Mouse (Mus musculus) embryonic stem cell, embryonic (primary cell): ENCODE data around the gene Rmnd5b.

ENCODE experiments used
- CTCF ChIA-PET, 4 experiments: fragments of 300-600 bp in 2 of 4; fragments of 350-600 bp in 2 of 4; sonication (Branson Sonifier 250); formaldehyde crosslinking; loops; one replicate each; lab custom pipeline; 2022; ENCODE audit warnings: inconsistent platforms in 2 of 4; lab: Charles Lee
- POLR2A ChIA-PET, 4 experiments: fragments of 300-600 bp in 2 of 4; fragments of 350-600 bp in 2 of 4; sonication (Branson Sonifier 250); formaldehyde crosslinking; loops; one replicate each; lab custom pipeline; 2022; ENCODE audit warnings: antibody characterized with exemption in 4 of 4, inconsistent platforms in 1 of 4; lab: Charles Lee

Rmnd5b gene

DNA sequence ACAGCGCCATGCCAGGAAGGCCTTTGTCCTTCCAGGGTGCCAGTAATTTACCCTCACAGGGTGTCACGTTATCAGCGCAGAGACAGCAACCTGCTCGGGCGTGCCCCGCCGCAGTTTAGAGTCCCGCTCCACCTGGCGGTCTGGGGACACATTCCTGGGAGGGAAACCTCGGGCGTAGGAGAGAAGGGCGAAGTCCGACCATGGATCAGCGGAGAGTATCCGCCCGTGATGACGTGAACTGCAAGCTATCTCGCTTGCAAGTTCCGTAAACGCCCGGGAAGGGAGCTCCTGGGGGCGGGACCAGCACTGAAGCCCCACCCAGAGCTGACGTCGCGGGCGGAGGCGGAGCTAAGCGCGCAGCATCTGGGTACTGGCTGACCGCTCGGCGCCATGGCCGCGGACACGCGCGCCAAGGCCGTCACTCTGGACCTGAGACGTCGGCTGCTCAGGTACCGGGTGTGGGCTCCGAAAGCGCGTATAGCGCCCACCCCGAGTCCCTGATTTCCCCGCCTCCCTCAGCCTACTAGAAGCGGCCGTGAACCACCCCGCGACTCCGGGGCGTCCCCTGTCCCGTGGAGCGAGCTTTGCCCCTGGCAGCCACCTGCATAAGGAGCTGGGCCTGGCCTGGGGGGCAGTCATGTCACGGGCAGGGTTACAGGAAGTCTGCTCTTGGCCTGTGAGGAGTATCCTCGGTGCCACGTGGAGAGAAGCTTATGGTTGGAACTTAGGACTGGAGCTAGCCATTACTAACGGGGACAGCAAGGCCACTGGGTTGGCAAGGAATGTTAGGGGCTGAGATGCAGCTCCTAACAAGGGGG is 51.1 kb downstream of the Rmnd5b start, which contains the start of gene Phykpl:
Phykpl (plus strand) TSS at position 327 of the 818 bp plus-strand sequence.
- ChIA-PET CTCF (interaction anchor here (0.5 to 3.2 kb wide), 27 partner anchors 10 to 1214 kb away, joined by 3 to 23 read pairs (median 5); partner anchors contain the start of genes Col23a1 (in 2 of the 4), 0610009B22Rik (in 1 of the 4), D930048N14Rik (in 1 of the 4) and N4bp3 (in 1 of the 4)), POLR2A (interaction anchor here (0.5 to 62.0 kb wide), 108 partner anchors 8 to 891 kb away, joined by 3 to 3635 read pairs (median 5); partner anchors contain the start of genes Hnrnpab (in 4 of the 4), 0610009B22Rik (in 3 of the 4), D930048N14Rik (in 3 of the 4) and N4bp3 (in 3 of the 4))

GRCm38 (mm10) chr11:51584057-51584430 is 51.7 kb downstream of the Rmnd5b start:
- CTCF ChIA-PET = interaction anchor here (0.9 to 3.2 kb wide), 20 partner anchors 10 to 743 kb away, joined by 3 to 23 read pairs (median 6); partner anchors contain the start of genes 0610009B22Rik (in 1 of the 4), D930048N14Rik (in 1 of the 4), N4bp3 (in 1 of the 4) and Nhp2 (in 1 of the 4)
- POLR2A ChIA-PET = interaction anchor here (0.6 to 62.0 kb wide), 83 partner anchors 7 to 891 kb away, joined by 3 to 3635 read pairs (median 6); partner anchors contain the start of genes Hnrnpab (in 4 of the 4), 0610009B22Rik (in 3 of the 4), D930048N14Rik (in 3 of the 4) and N4bp3 (in 3 of the 4)

DNA sequence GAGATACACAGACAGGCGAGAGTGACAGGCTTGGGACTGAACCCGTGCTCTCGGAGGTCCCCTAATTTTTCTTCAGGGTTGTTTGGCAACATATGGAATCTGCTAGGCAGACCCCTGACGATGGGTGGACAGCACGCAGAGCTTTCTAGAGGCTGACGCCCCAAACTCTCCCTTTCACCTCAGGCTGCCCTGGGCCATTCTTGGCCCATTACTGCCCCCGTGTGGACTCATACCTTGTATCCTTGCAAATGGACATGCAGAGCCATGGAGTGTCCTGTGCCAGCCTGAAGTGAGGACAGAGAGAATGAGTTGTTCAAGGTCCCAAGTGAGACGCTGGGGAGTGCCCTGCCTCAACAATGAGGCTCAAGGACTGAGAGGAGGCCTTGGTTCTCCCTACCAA is 53.0 kb downstream of the Rmnd5b start:
- ChIA-PET CTCF (interaction anchor here in 3 of 4 experiments (0.5 to 1.4 kb wide), 7 partner anchors 17 to 106 kb away, joined by 3 to 4 read pairs (median 3); partner anchors contain the start of gene 0610009B22Rik (in 1 of the 3)), POLR2A (interaction anchor here in 3 of 4 experiments (1.1 to 62.0 kb wide), 8 partner anchors 11 to 121 kb away, joined by 4 to 3635 read pairs (median 54); partner anchors contain the start of genes Hnrnpab (in 2 of the 3), 0610009B22Rik (in 1 of the 3), D930048N14Rik (in 1 of the 3) and N4bp3 (in 1 of the 3))

DNA sequence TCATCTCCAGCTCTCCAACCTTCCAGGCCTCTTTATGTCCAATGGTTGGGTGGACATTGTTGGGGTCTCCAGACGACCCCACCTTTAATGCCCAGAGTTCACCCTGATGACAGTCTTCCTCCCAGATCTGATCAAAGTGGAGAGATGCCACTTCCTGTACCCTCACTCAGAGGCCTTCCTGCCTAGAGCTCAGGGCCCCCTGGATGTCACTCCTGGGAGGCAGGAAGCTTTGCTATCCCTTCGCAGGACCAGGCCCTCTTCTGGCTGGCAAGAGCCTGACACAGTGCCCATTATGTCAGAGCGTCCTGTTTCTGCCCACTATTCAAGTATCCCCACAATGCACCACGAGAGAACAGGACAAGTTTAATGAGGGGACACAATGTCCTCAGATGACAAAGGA is 56.7 kb downstream of the Rmnd5b start:
- CTCF ChIA-PET = no interaction called here
- POLR2A ChIA-PET = interaction anchor here in 2 of 4 experiments (1.1 to 9.8 kb wide), 3 partner anchors 8 to 25 kb away, joined by 4 to 268 read pairs (median 4); partner anchors contain the start of gene Hnrnpab (in 1 of the 2)

DNA sequence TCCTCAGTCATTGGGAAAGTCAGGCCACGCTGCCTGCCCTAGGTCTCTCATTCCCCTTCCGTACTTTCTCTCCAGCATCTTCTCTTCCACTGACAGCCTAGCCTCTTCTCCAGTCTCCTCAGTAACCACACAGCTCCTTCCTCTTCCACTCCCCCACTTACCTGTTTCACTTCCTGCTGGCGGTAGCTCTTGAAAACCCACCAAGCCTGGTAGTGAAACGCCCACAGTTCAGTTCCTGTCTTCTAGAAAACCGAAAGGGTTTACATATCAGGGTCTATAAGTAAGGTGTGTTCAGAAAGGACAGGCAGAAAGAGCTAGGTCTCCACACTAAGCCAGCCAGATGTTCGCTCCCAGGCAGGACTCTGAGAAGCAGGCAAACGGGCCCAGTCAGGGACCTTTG is 58.1 kb downstream of the Rmnd5b start:
- POLR2A ChIA-PET = interaction anchor here in 3 of 4 experiments (0.5 to 15.1 kb wide), 13 partner anchors 8 to 278 kb away, joined by 3 to 158 read pairs (median 4); partner anchors contain the start of genes Hnrnpab (in 2 of the 3), 0610009B22Rik (in 1 of the 3) and Phykpl (in 1 of the 3)
- CTCF ChIA-PET = interaction anchor here (0.6 to 1.6 kb wide), 6 partner anchors 10 to 744 kb away, joined by 3 to 6 read pairs (median 4); partner anchors contain the start of gene Col23a1 (in 1 of the 4)

- CTCF ChIA-PET = interaction anchor here in 1 of 4 experiments (0.6 to 1.6 kb wide), 3 partner anchors 9 to 242 kb away, joined by 3 to 5 read pairs (median 4); no protein-coding TSS in a partner anchor
- POLR2A ChIA-PET = interaction anchor here in 2 of 4 experiments (0.7 to 15.1 kb wide), 9 partner anchors 8 to 112 kb away, joined by 3 to 158 read pairs (median 5); partner anchors contain the start of genes 0610009B22Rik (in 2 of the 2), Phykpl (in 2 of the 2) and Hnrnpab (in 1 of the 2)
Observed at GRCm38 (mm10) chr11:51576454-51576853, 59.2 kb downstream of the Rmnd5b start.
